Mouse (Mus musculus) midbrain, postnatal 0 days (tissue): Measurements from ENCODE around the gene Vwa7. TPM values are rescaled to one million over a fixed set of nuclear protein-coding genes. Genes with fewer than 3 reads are reported as not detected.

Source experiments
- ATAC-seq: fragments of 200-750 bp; cut with Nextera tagmentation; 2 replicates; pipeline ENCODE4 v1.8.0; 2017; ENCODE audit warnings: moderate number of reproducible peaks, mild to moderate bottlenecking, moderate TSS enrichment, moderate library complexity; ENCODE audit not compliant: low FRiP score
- DNase-seq: peaks from one replicate; pipeline ENCODE4 v3.0.0-alpha.2; 2015; ENCODE audit warnings: low spot score
- H3K27ac ChIP-seq: fragments of 300-500 bp; sonication (generic); 2 replicates; pipeline ENCODE4 v1.5.1; 2014; ENCODE audit warnings: low read depth, mild to moderate bottlenecking, low read length, mixed read lengths
- H3K27me3 ChIP-seq: fragments of 300-500 bp; sonication (generic); 2 replicates; pipeline ENCODE4 v1.6.1; 2014; ENCODE audit warnings: low read length, control low read depth, mixed read lengths; ENCODE audit not compliant: insufficient read depth
- H3K36me3 ChIP-seq: fragments of 300-500 bp; sonication (generic); 2 replicates; pipeline ENCODE4 v1.6.1; 2014; ENCODE audit warnings: low read length, control low read depth, mixed read lengths; ENCODE audit not compliant: insufficient read depth
- H3K4me1 ChIP-seq: fragments of 300-500 bp; sonication (generic); 2 replicates; pipeline ENCODE4 v1.6.1; 2014; ENCODE audit warnings: mild to moderate bottlenecking, control low read depth, antibody characterized with exemption, low read length, mixed read lengths; ENCODE audit not compliant: insufficient read depth
- H3K4me2 ChIP-seq: fragments of 300-500 bp; sonication (generic); 2 replicates; pipeline ENCODE4 v1.6.1; 2014; ENCODE audit warnings: low read depth, mild to moderate bottlenecking, low read length, mixed read lengths; ENCODE audit not compliant: poor library complexity, severe bottlenecking
- H3K4me3 ChIP-seq: fragments of 300-500 bp; sonication (generic); 2 replicates; pipeline ENCODE4 v1.5.1; 2014; ENCODE audit warnings: low read depth, mild to moderate bottlenecking, low read length, moderate library complexity
- H3K9ac ChIP-seq: fragments of 300-500 bp; sonication (generic); replicated peaks from 2 replicates; pipeline ENCODE4 v1.6.1; 2014; ENCODE audit warnings: mild to moderate bottlenecking, low read length, moderate library complexity, mixed read lengths; ENCODE audit not compliant: poor library complexity, severe bottlenecking
- H3K9me3 ChIP-seq: fragments of 300-500 bp; sonication (generic); 2 replicates; pipeline ENCODE4 v1.6.1; 2016; ENCODE audit warnings: low read length, control low read depth
- CTCF ChIP-seq: IDR thresholded peaks from 2 replicates; pipeline ENCODE4 v1.5.1; 2016; ENCODE audit warnings: antibody characterized with exemption, mild to moderate bottlenecking
- WGBS: fragments of 180-500 bp; shearing (Covaris S2); extraction: QIAGEN DNeasy Blood & Tissue Kit; methylation state at CpG from one replicate; pipeline ENCODE4 v1.1.7; 2014; 5-methylcytosine and 5-hydroxymethylcytosine counted together
- polyA plus RNA-seq: library from polyadenylated mRNA; unstranded; fragments of >200 nt; fragmentation: Nextera tagmentation; extraction: Ambion mirVana; gene quantifications from 2 replicates; pipeline ENCODE4 v1.2.1, GENCODE M21; 2015
- total RNA-seq: library from RNA; depleted of rRNA; stranded (reverse); fragments of >200 nt; gene quantifications from 2 replicates; pipeline ENCODE4 v1.2.3, GENCODE M21; 2014; rRNA removed

The Vwa7 gene
- total and polyA plus RNA-seq, 2 experiments from 2014 or later, result 0.14 to 0.44 TPM

GRCm38 (mm10) chr17:35074097-35074496, 57.7 kb downstream of the Vwa7 start:
- Histone ChIP-seq H3K9me3 (no peaks in the 10 kb centered on the region), H3K4me1 (no peaks in the 10 kb centered on the region), H3K36me3 (no peaks in the 10 kb centered on the region), H3K4me3 (no peak overlapping the region), H3K4me2 (no peak overlapping the region), H3K9ac (no peak overlapping the region), H3K27ac (no peak overlapping the region), H3K27me3 (no peaks in the 10 kb centered on the region)
- no peak for TF ChIP-seq CTCF
- ATAC-seq (no peak), DNase-seq (no peak)
- 57% methylated on average over 17 of the region's 17 CpGs for WGBS

Other genes starting within 250 kb of the Vwa7 start
Only the 30 nearest of the 46 such genes appear.
- gene Zbtb12, start 137.1 kb upstream of the Vwa7 start, total RNA-seq, result 36.9 and 39.1 TPM in 2 replicates
- 7.0 and 8.1 TPM in 2 replicates for gene Zbtb12, start 137.1 kb upstream of the Vwa7 start, polyA plus RNA-seq
- not detected in 2 replicates for gene Gm20547, start 134.5 kb upstream of the Vwa7 start, total RNA-seq
- gene Gm20547, start 134.5 kb upstream of the Vwa7 start, polyA plus RNA-seq, result 0.10 and 0.25 TPM in 2 replicates
- gene C2, start 118.3 kb upstream of the Vwa7 start, total RNA-seq, result 2.9 and 3.1 TPM in 2 replicates
- gene C2, start 118.3 kb upstream of the Vwa7 start, polyA plus RNA-seq, result 6.0 and 7.0 TPM in 2 replicates
- 312 and 375 TPM in 2 replicates for gene Ehmt2, start 118.1 kb upstream of the Vwa7 start, total RNA-seq
- 58.8 and 69.0 TPM in 2 replicates for gene Ehmt2, start 118.1 kb upstream of the Vwa7 start, polyA plus RNA-seq
- 0.49 TPM in 1 of 2 replicates, not detected in the other for gene Slc44a4, start 102.1 kb upstream of the Vwa7 start, total RNA-seq
- 0.11 TPM in 1 of 2 replicates, not detected in the other for gene Slc44a4, start 102.1 kb upstream of the Vwa7 start, polyA plus RNA-seq
- 43.3 and 96.3 TPM in 2 replicates for gene Neu1, start 85.3 kb upstream of the Vwa7 start, total RNA-seq
- gene Neu1, start 85.3 kb upstream of the Vwa7 start, polyA plus RNA-seq, result 42.7 and 47.3 TPM in 2 replicates
- 16.8 and 18.2 TPM in 2 replicates for gene Hspa1b, start 57.3 kb upstream of the Vwa7 start, total RNA-seq
- gene Hspa1b, start 57.3 kb upstream of the Vwa7 start, polyA plus RNA-seq, result 0.47 and 0.79 TPM in 2 replicates
- gene Gm20481, start 46.7 kb upstream of the Vwa7 start, total RNA-seq, result not detected in 2 replicates
- gene Gm20481, start 46.7 kb upstream of the Vwa7 start, polyA plus RNA-seq, result not detected in 2 replicates
- gene Hspa1a, start 44.4 kb upstream of the Vwa7 start, total RNA-seq, result 34.9 TPM in 2 replicates
- 18.2 and 19.8 TPM in 2 replicates for gene Hspa1a, start 44.4 kb upstream of the Vwa7 start, polyA plus RNA-seq
- 1.4 and 1.6 TPM in 2 replicates for gene Hspa1l, start 43.9 kb upstream of the Vwa7 start, total RNA-seq
- 0.73 and 0.81 TPM in 2 replicates for gene Hspa1l, start 43.9 kb upstream of the Vwa7 start, polyA plus RNA-seq
- 17.6 and 35.3 TPM in 2 replicates for gene Lsm2, start 34.7 kb upstream of the Vwa7 start, total RNA-seq
- gene Lsm2, start 34.7 kb upstream of the Vwa7 start, polyA plus RNA-seq, result 93.0 and 94.9 TPM in 2 replicates
- gene Vars, start 15.6 kb upstream of the Vwa7 start, total RNA-seq, result 89.0 and 97.8 TPM in 2 replicates
- gene Vars, start 15.6 kb upstream of the Vwa7 start, polyA plus RNA-seq, result 39.7 and 40.9 TPM in 2 replicates
- 0.38 TPM in 1 of 2 replicates, not detected in the other for gene Sapcd1, start 11.4 kb downstream of the Vwa7 start, total RNA-seq
- gene Sapcd1, start 11.4 kb downstream of the Vwa7 start, polyA plus RNA-seq, result 1.5 and 1.6 TPM in 2 replicates
- 1.7 and 3.8 TPM in 2 replicates for gene Msh5, start 30.2 kb downstream of the Vwa7 start, total RNA-seq
- gene Msh5, start 30.2 kb downstream of the Vwa7 start, polyA plus RNA-seq, result 1.3 and 1.4 TPM in 2 replicates
- 28.0 and 33.4 TPM in 2 replicates for gene Clic1, start 33.4 kb downstream of the Vwa7 start, total RNA-seq
- 40.0 and 41.9 TPM in 2 replicates for gene Clic1, start 33.4 kb downstream of the Vwa7 start, polyA plus RNA-seq
- 159 and 204 TPM in 2 replicates for gene Ddah2, start 42.5 kb downstream of the Vwa7 start, total RNA-seq
- gene Ddah2, start 42.5 kb downstream of the Vwa7 start, polyA plus RNA-seq, result 210 and 213 TPM in 2 replicates
- 2.4 TPM in 1 of 2 replicates, not detected in the other for gene Ly6g6c, start 48.8 kb downstream of the Vwa7 start, total RNA-seq
- not detected in 2 replicates for gene Ly6g6c, start 48.8 kb downstream of the Vwa7 start, polyA plus RNA-seq
- gene Mpig6b, start 49.6 kb downstream of the Vwa7 start, total RNA-seq, result not detected in 2 replicates
- not detected in 2 replicates for gene Mpig6b, start 49.6 kb downstream of the Vwa7 start, polyA plus RNA-seq
- gene Ly6g6e, start 60.3 kb downstream of the Vwa7 start, total RNA-seq, result not detected in 2 replicates
- gene Ly6g6e, start 60.3 kb downstream of the Vwa7 start, polyA plus RNA-seq, result 0.31 TPM in 1 of 2 replicates, not detected in the other
- gene Ly6g6d, start 61.5 kb downstream of the Vwa7 start, total RNA-seq, result 1.4 TPM in 1 of 2 replicates, not detected in the other
- gene Ly6g6d, start 61.5 kb downstream of the Vwa7 start, polyA plus RNA-seq, result 0.98 and 1.1 TPM in 2 replicates
- gene Ly6g6f, start 69.0 kb downstream of the Vwa7 start, total RNA-seq, result not detected in 2 replicates
- gene Ly6g6f, start 69.0 kb downstream of the Vwa7 start, polyA plus RNA-seq, result not detected in 2 replicates
- 98.9 and 151 TPM in 2 replicates for gene Abhd16a, start 72.7 kb downstream of the Vwa7 start, total RNA-seq
- 122 and 128 TPM in 2 replicates for gene Abhd16a, start 72.7 kb downstream of the Vwa7 start, polyA plus RNA-seq
- not detected in 2 replicates for gene Ly6g5c, start 91.7 kb downstream of the Vwa7 start, total RNA-seq
- gene Ly6g5c, start 91.7 kb downstream of the Vwa7 start, polyA plus RNA-seq, result not detected in 2 replicates
- 0.99 and 3.7 TPM in 2 replicates for gene Ly6g5b, start 98.8 kb downstream of the Vwa7 start, total RNA-seq
- 1.3 and 1.8 TPM in 2 replicates for gene Ly6g5b, start 98.8 kb downstream of the Vwa7 start, polyA plus RNA-seq
- gene Gpank1, start 104.9 kb downstream of the Vwa7 start, total RNA-seq, result 11.7 and 17.0 TPM in 2 replicates
- 20.2 and 21.0 TPM in 2 replicates for gene Gpank1, start 104.9 kb downstream of the Vwa7 start, polyA plus RNA-seq
- 245 and 287 TPM in 2 replicates for gene Csnk2b, start 105.5 kb downstream of the Vwa7 start, total RNA-seq
- 325 and 332 TPM in 2 replicates for gene Csnk2b, start 105.5 kb downstream of the Vwa7 start, polyA plus RNA-seq
- gene D17H6S53E, start 109.8 kb downstream of the Vwa7 start, total RNA-seq, result 10.7 and 28.0 TPM in 2 replicates
- 9.6 and 10.3 TPM in 2 replicates for gene D17H6S53E, start 109.8 kb downstream of the Vwa7 start, polyA plus RNA-seq
- 0.44 TPM in 1 of 2 replicates, not detected in the other for gene Apom, start 115.5 kb downstream of the Vwa7 start, total RNA-seq
- 0.22 TPM in 1 of 2 replicates, not detected in the other for gene Apom, start 115.5 kb downstream of the Vwa7 start, polyA plus RNA-seq
- 330 and 339 TPM in 2 replicates for gene Bag6, start 118.6 kb downstream of the Vwa7 start, total RNA-seq
- gene Bag6, start 118.6 kb downstream of the Vwa7 start, polyA plus RNA-seq, result 62.3 and 68.9 TPM in 2 replicates
- gene Prrc2a, start 148.3 kb downstream of the Vwa7 start, total RNA-seq, result 193 and 230 TPM in 2 replicates
- 85.7 and 88.0 TPM in 2 replicates for gene Prrc2a, start 148.3 kb downstream of the Vwa7 start, polyA plus RNA-seq